Mouse (Mus musculus) ES-Bruce4 (cell line): ENCODE results near the gene Morc1. TPM values are rescaled to one million over a fixed set of nuclear protein-coding genes. Genes with fewer than 3 reads are reported as not detected.

ENCODE experiments used
- H3K27ac ChIP-seq: 2 replicates; pipeline ENCODE4 v1.5.1; 2012; ENCODE audit warnings: low read length, inconsistent platforms; ENCODE audit not compliant: insufficient read depth
- H3K27me3 ChIP-seq: 2 replicates; pipeline ENCODE4 v1.6.1; 2012; ENCODE audit warnings: mild to moderate bottlenecking, low read length, inconsistent platforms; ENCODE audit not compliant: control insufficient read depth, poor library complexity, insufficient read depth, severe bottlenecking
- H3K36me3 ChIP-seq: 2 replicates; pipeline ENCODE4 v1.6.1; 2012; ENCODE audit warnings: inconsistent platforms, mild to moderate bottlenecking, low read length, moderate library complexity; ENCODE audit not compliant: control insufficient read depth, poor library complexity, insufficient read depth, severe bottlenecking
- H3K4me1 ChIP-seq: one replicate; pipeline ENCODE4 v1.8.1; 2011; ENCODE audit warnings: low read length; ENCODE audit not compliant: control insufficient read depth, insufficient read depth
- H3K4me3 ChIP-seq: 2 replicates; pipeline ENCODE4 v1.5.1; 2011; ENCODE audit warnings: low read depth, mild to moderate bottlenecking, low read length
- H3K9ac ChIP-seq: 2 replicates; pipeline ENCODE4 v1.6.1; 2012; ENCODE audit warnings: low read depth, mild to moderate bottlenecking, inconsistent platforms; ENCODE audit not compliant: poor library complexity, severe bottlenecking
- H3K9me3 ChIP-seq: replicated peaks from 2 replicates; pipeline ENCODE4 v1.6.1; 2012; ENCODE audit warnings: mild to moderate bottlenecking, low read length, inconsistent platforms; ENCODE audit not compliant: control insufficient read depth, poor library complexity, insufficient read depth, severe bottlenecking
- CTCF ChIP-seq: IDR thresholded peaks from one replicate; pipeline ENCODE4 v1.8.1; 2011; ENCODE audit warnings: low read depth, low read length
- EP300 ChIP-seq: IDR thresholded peaks from 2 replicates; pipeline ENCODE4 v1.6.1; 2011; ENCODE audit warnings: low read depth, low read length; ENCODE audit not compliant: insufficient read depth
- POLR2A ChIP-seq: IDR thresholded peaks from one replicate; pipeline ENCODE4 v1.8.1; 2011; ENCODE audit warnings: low read length; ENCODE audit not compliant: insufficient read depth
- polyA plus RNA-seq: library from polyadenylated mRNA; stranded (reverse); fragments of >200 nt; gene quantifications from 2 replicates; pipeline ENCODE4 v1.2.4, GENCODE M21; 2011; ENCODE audit warnings: low read depth; ENCODE audit not compliant: missing spikeins, insufficient read depth, insufficient read length

Morc1 gene
- polyA plus RNA-seq, 1 experiment: 18.3 TPM

- Histone ChIP-seq H3K9ac (no peak overlapping the region), H3K4me3 (no peak overlapping the region), H3K9me3 (no peaks in the 10 kb centered on the region), H3K27me3 (no peaks in the 10 kb centered on the region), H3K4me1 (no peaks in the 10 kb centered on the region), H3K27ac (no peak overlapping the region), H3K36me3 (no peaks in the 10 kb centered on the region)
- no peak for TF ChIP-seq POLR2A
- no peak for TF ChIP-seq EP300
- TF ChIP-seq CTCF: no peak
Observed at GRCm38 (mm10) chr16:48574072-48574471, 143.0 kb downstream of the Morc1 start.

- Histone ChIP-seq H3K4me3 (no peak overlapping the region), H3K9ac (no peak overlapping the region), H3K36me3 (no peaks in the 10 kb centered on the region), H3K4me1 (no peaks in the 10 kb centered on the region), H3K27ac (no peak overlapping the region), H3K27me3 (no peaks in the 10 kb centered on the region), H3K9me3 (no peaks in the 10 kb centered on the region)
- TF ChIP-seq CTCF (no peak), POLR2A (no peak), EP300 (no peak)
Observed at GRCm38 (mm10) chr16:48574499-48574898, 143.5 kb downstream of the Morc1 start.

GRCm38 (mm10) chr16:48585369-48585768 lies 154.3 kb downstream of the Morc1 start:
- Histone ChIP-seq H3K27ac (peak overlapping the region; percentile 10; the same call in 1 of the 2 replicates), H3K9ac (no peak overlapping the region), H3K27me3 (no peaks in the 10 kb centered on the region), H3K4me3 (no peak overlapping the region), H3K4me1 (no peaks in the 10 kb centered on the region), H3K36me3 (no peaks in the 10 kb centered on the region), H3K9me3 (no peaks in the 10 kb centered on the region; the same call in 1 of the 2 replicates)
- TF ChIP-seq EP300 (0 out of 2 replicates have a peak, but pooled peaks have one; percentile 12), POLR2A (no peak), CTCF (no peak)

GRCm38 (mm10) chr16:48594457-48594856 lies 163.4 kb downstream of the Morc1 start:
- Histone ChIP-seq H3K9ac (no peak overlapping the region), H3K9me3 (no peaks in the 10 kb centered on the region), H3K4me3 (no peak overlapping the region), H3K36me3 (no peaks in the 10 kb centered on the region), H3K27ac (no peak overlapping the region), H3K27me3 (no peaks in the 10 kb centered on the region), H3K4me1 (no peaks in the 10 kb centered on the region)
- TF ChIP-seq CTCF (no peak), POLR2A (no peak), EP300 (no peak)

GRCm38 (mm10) chr16:48595216-48595615 lies 164.2 kb downstream of the Morc1 start:
- TF ChIP-seq EP300: no peak
- TF ChIP-seq CTCF: no peak
- no peak for TF ChIP-seq POLR2A
- Histone ChIP-seq H3K4me3 (no peak overlapping the region), H3K27me3 (no peaks in the 10 kb centered on the region), H3K36me3 (no peaks in the 10 kb centered on the region), H3K4me1 (no peaks in the 10 kb centered on the region), H3K9me3 (no peaks in the 10 kb centered on the region), H3K9ac (no peak overlapping the region), H3K27ac (no peak overlapping the region)

- Histone ChIP-seq H3K4me1 (peaks cover 2% of the 10 kb centered on the region), H3K27me3 (no peaks in the 10 kb centered on the region), H3K36me3 (no peaks in the 10 kb centered on the region), H3K4me3 (no peak overlapping the region), H3K27ac (peak overlapping the region; percentile 44), H3K9me3 (peaks cover 4% of the 10 kb centered on the region; the same call in 1 of the 2 replicates), H3K9ac (no peak overlapping the region)
- no peak for TF ChIP-seq EP300
- no peak for TF ChIP-seq CTCF
- TF ChIP-seq POLR2A: no peak
Observed at GRCm38 (mm10) chr16:48603735-48604211, 172.7 kb downstream of the Morc1 start.
